Mouse (Mus musculus) embryonic facial prominence, embryonic 15.5 days (tissue): ENCODE results near the gene Dpep2nb. TPM values are rescaled to one million over a fixed set of nuclear protein-coding genes. Genes with fewer than 3 reads are reported as not detected.

Source experiments
- ATAC-seq: fragments of 200-750 bp; cut with Nextera tagmentation; 2 replicates; pipeline ENCODE4 v1.8.0; 2017; ENCODE audit warnings: low read depth, moderate TSS enrichment; ENCODE audit not compliant: insufficient number of reproducible peaks, low FRiP score, low TSS enrichment
- H3K27ac ChIP-seq: fragments of 300-500 bp; sonication (generic); replicated peaks from 2 replicates; pipeline ENCODE4 v1.5.1; 2015; ENCODE audit warnings: mild to moderate bottlenecking, inconsistent platforms
- H3K27me3 ChIP-seq: fragments of 300-500 bp; sonication (generic); 2 replicates; pipeline ENCODE4 v1.6.1; 2015; ENCODE audit warnings: inconsistent platforms
- H3K36me3 ChIP-seq: fragments of 300-500 bp; sonication (generic); 2 replicates; pipeline ENCODE4 v1.6.1; 2015; ENCODE audit warnings: mild to moderate bottlenecking, inconsistent platforms
- H3K4me1 ChIP-seq: fragments of 300-500 bp; sonication (generic); 2 replicates; pipeline ENCODE4 v1.6.1; 2015; ENCODE audit warnings: inconsistent platforms
- H3K4me2 ChIP-seq: fragments of 300-500 bp; sonication (generic); replicated peaks from 2 replicates; pipeline ENCODE4 v1.6.1; 2015; ENCODE audit warnings: mild to moderate bottlenecking, inconsistent platforms
- H3K4me3 ChIP-seq: fragments of 300-500 bp; sonication (generic); replicated peaks from 2 replicates; pipeline ENCODE4 v1.5.1; 2015; ENCODE audit warnings: mild to moderate bottlenecking, inconsistent platforms
- H3K9ac ChIP-seq: fragments of 300-500 bp; sonication (generic); 2 replicates; pipeline ENCODE4 v1.6.1; 2015; ENCODE audit warnings: inconsistent platforms
- H3K9me3 ChIP-seq: fragments of 300-500 bp; sonication (generic); replicated peaks from 2 replicates; pipeline ENCODE4 v1.6.1; 2016; ENCODE audit warnings: inconsistent platforms
- WGBS: fragments of 180-500 bp; shearing (Covaris S2); methylation state at CpG from one replicate; pipeline ENCODE4 v1.1.7; 2015; 5-methylcytosine and 5-hydroxymethylcytosine counted together
- polyA plus RNA-seq: library from polyadenylated mRNA; unstranded; fragments of >200 nt; fragmentation: Nextera tagmentation; extraction: Ambion mirVana; gene quantifications from 2 replicates; pipeline ENCODE4 v1.2.1, GENCODE M21; 2015

The Dpep2nb gene
- polyA plus RNA-seq, 1 experiment from 2014 or later, result not detected

DNA sequence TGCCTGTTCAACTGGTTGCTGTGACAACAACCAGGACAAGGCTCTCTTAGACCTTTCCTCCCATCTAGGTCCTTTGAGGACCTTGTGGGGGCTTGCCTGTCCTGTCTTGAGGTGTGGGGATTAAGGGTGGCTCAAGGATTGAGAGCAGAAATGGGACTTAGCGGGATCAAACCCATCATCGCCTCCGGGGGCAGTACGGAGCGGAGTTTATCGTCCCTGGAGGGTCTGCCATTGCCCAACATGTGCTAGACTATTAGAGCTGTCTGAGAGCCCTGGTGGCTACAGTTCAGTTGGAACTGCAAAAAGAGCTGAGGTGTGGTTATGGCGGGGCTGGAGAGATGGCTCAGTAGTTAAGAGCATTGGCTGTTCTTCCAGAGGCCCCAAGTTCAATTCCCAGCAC lies 30.4 kb downstream of the Dpep2nb start:
- Histone ChIP-seq H3K4me1 (no peaks in the 10 kb centered on the region), H3K9ac (no peak overlapping the region), H3K27ac (no peak overlapping the region), H3K9me3 (no peaks in the 10 kb centered on the region), H3K4me2 (no peak overlapping the region), H3K27me3 (no peaks in the 10 kb centered on the region), H3K4me3 (no peak overlapping the region), H3K36me3 (no peaks in the 10 kb centered on the region)
- 46% methylated on average over 7 of the region's 7 CpGs for WGBS
- no peak for ATAC-seq

GRCm38 (mm10) chr8:105971019-105971720 lies 34.6 kb downstream of the Dpep2nb start:
- H3K36me3 ChIP-seq, result no peaks in the 10 kb centered on the region
- peaks cover 10% of the 10 kb centered on the region for H3K4me1 ChIP-seq
- ATAC-seq, result no peak
- no peaks in the 10 kb centered on the region for H3K27me3 ChIP-seq
- 74% methylated on average over 8 of the region's 8 CpGs for WGBS
- no peak overlapping the region for H3K27ac ChIP-seq
- H3K4me3 ChIP-seq, result no peak overlapping the region
- no peak overlapping the region for H3K4me2 ChIP-seq
- H3K9ac ChIP-seq, result no peak overlapping the region
- H3K9me3 ChIP-seq, result no peaks in the 10 kb centered on the region

- no peak for ATAC-seq
- H3K27ac ChIP-seq, result no peak overlapping the region
- H3K9me3 ChIP-seq, result no peaks in the 10 kb centered on the region
- no peak overlapping the region for H3K9ac ChIP-seq
- H3K4me1 ChIP-seq, result peaks cover 19% of the 10 kb centered on the region
- H3K4me3 ChIP-seq, result no peak overlapping the region
- 78% methylated on average over 1 of the region's 1 CpGs for WGBS
- H3K36me3 ChIP-seq, result no peaks in the 10 kb centered on the region
- H3K4me2 ChIP-seq, result no peak overlapping the region
- no peaks in the 10 kb centered on the region for H3K27me3 ChIP-seq
Measured at GRCm38 (mm10) chr8:105969367-105969766, 36.4 kb downstream of the Dpep2nb start.

DNA sequence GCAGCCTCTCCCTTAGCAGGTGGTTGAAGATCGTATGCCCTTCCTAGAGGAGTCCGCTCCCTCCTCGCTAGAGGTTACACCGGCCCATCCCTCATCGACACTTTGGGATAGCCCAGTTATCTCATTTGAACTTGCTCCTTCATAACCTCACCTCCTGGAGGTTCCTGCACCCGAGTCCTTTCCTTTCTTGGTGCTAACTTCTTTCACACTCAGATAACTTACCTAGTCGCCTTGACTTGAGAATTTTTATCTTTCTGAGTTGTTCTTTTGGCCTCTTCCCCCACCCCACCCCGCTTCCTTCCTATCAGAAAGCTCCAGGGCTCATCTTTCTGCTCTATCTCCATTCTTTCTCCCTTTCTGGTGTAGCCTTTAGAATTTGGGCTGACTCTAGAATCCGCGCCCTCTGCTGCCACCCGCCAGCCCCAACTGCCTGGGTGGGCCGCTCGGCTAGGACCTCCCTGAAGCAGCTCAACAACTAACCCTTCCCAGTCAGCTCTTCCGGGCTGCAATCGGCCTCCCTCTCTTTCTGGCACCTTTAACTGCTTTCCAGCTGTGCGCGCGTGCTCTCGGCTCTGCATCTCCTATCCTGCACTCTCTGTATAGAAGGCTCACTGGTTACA lies 39.0 kb downstream of the Dpep2nb start:
- Histone ChIP-seq H3K27me3 (no peaks in the 10 kb centered on the region), H3K4me3 (peak overlapping the region; percentile 66), H3K36me3 (no peaks in the 10 kb centered on the region), H3K4me1 (peaks cover 33% of the 10 kb centered on the region), H3K4me2 (peak overlapping the region; percentile 58), H3K27ac (peak overlapping the region; percentile 58), H3K9me3 (no peaks in the 10 kb centered on the region), H3K9ac (no peak overlapping the region)
- WGBS, result 8% methylated on average over 19 of the region's 19 CpGs
- ATAC-seq, result no peak; the same call in 1 of the 2 replicates

GRCm38 (mm10) chr8:105965905-105966341 lies 39.9 kb downstream of the Dpep2nb start, which contains the start of gene Slc12a4:
TSS of gene Slc12a4 (minus strand) at chr8:105966097.
- H3K9ac ChIP-seq, result peak within 1 kb of the TSS; percentile 75
- no peaks in the 10 kb centered on the region for H3K36me3 ChIP-seq
- WGBS, result under 1% methylated on average over 42 of the region's 47 CpGs

DNA sequence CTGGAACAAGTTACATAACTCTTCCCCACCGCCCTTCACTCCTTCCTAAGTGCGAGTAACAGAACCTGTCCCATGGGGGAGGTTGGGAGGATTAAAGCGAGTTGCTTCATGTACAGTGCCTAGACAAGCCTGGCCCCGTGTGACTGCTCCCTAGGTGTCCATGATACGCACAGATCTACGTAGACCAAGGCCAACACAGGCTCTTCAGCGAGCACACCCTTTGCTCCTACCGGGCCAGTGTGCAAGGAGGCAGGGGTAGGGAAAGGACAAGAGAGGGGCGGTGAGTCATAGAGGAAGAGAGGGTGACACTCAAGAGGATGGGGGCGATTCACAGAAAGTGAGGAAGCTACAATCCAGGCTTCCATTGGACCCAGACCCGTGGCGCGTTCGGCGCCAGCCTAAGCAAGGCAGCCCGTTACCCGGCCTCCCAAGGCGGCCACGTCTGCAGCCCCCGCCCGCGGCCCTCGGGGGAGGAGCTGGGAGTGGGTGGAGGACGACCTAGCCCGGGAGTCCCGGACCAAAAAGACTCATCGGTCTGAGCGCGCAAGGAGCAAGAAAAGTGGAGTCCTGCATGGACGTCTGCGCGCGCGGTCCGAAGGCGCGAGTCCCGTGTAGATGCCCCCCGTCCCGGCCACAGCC lies 40.4 kb downstream of the Dpep2nb start:
- H3K4me3 ChIP-seq, result peak overlapping the region; percentile 66
- H3K9me3 ChIP-seq, result no peaks in the 10 kb centered on the region
- ATAC-seq, result peak; percentile 71
- H3K9ac ChIP-seq, result peak overlapping the region; percentile 75
- H3K4me2 ChIP-seq, result peak overlapping the region; percentile 58
- 0 out of 2 replicates have a peak, but pooled peaks cover 1% of the 10 kb centered on the region for H3K36me3 ChIP-seq
- H3K27ac ChIP-seq, result peak overlapping the region; percentile 93
- H3K27me3 ChIP-seq, result no peaks in the 10 kb centered on the region
- WGBS, result under 1% methylated on average over 37 of the region's 40 CpGs
- H3K4me1 ChIP-seq, result peaks cover 37% of the 10 kb centered on the region

More at GRCm38 (mm10) chr8:105965905-105966341, 39.9 kb downstream of the Dpep2nb start, which contains the start of gene Slc12a4:
- Histone ChIP-seq H3K27me3 (no peaks in the 10 kb centered on the region), H3K4me1 (peaks cover 37% of the 10 kb centered on the region), H3K4me3 (peak within 1 kb of the TSS; percentile 66), H3K9me3 (no peaks in the 10 kb centered on the region), H3K27ac (peak within 1 kb of the TSS; percentile 93), H3K4me2 (peak within 1 kb of the TSS; percentile 58)
- ATAC-seq, result peak; percentile 96

GRCm38 (mm10) chr8:105964506-105965265 lies 41.1 kb downstream of the Dpep2nb start:
- Histone ChIP-seq H3K4me2 (peak overlapping the region; percentile 58), H3K4me1 (peaks cover 44% of the 10 kb centered on the region), H3K27me3 (no peaks in the 10 kb centered on the region), H3K27ac (peak overlapping the region; percentile 93), H3K4me3 (peak overlapping the region; percentile 66), H3K9ac (peak overlapping the region; percentile 75), H3K9me3 (no peaks in the 10 kb centered on the region), H3K36me3 (peaks cover 8% of the 10 kb centered on the region)
- WGBS, result 45% methylated on average over 12 of the region's 12 CpGs
- ATAC-seq, result no peak

- Histone ChIP-seq H3K27me3 (no peaks in the 10 kb centered on the region), H3K4me2 (no peak overlapping the region), H3K9me3 (no peaks in the 10 kb centered on the region), H3K9ac (no peak overlapping the region), H3K4me1 (peaks cover 44% of the 10 kb centered on the region), H3K4me3 (no peak overlapping the region), H3K27ac (no peak overlapping the region), H3K36me3 (peaks cover 25% of the 10 kb centered on the region)
- whole genome bisulfite sequencing, result 88% methylated on average over 10 of the region's 10 CpGs
- ATAC-seq, result no peak
Measured at GRCm38 (mm10) chr8:105961536-105961935, 44.2 kb downstream of the Dpep2nb start.

GRCm38 (mm10) chr8:105961101-105961500 lies 44.7 kb downstream of the Dpep2nb start:
- H3K27ac ChIP-seq, result no peak overlapping the region
- peaks cover 41% of the 10 kb centered on the region for H3K4me1 ChIP-seq
- H3K9ac ChIP-seq, result no peak overlapping the region
- H3K4me3 ChIP-seq, result no peak overlapping the region
- no peaks in the 10 kb centered on the region for H3K9me3 ChIP-seq
- H3K36me3 ChIP-seq, result peaks cover 29% of the 10 kb centered on the region
- WGBS, result 76% methylated on average over 14 of the region's 14 CpGs
- H3K27me3 ChIP-seq, result no peaks in the 10 kb centered on the region
- no peak for ATAC-seq
- H3K4me2 ChIP-seq, result no peak overlapping the region

GRCm38 (mm10) chr8:105959350-105959749 lies 46.4 kb downstream of the Dpep2nb start:
- WGBS, result 72% methylated on average over 7 of the region's 7 CpGs
- H3K9me3 ChIP-seq, result no peaks in the 10 kb centered on the region
- H3K4me3 ChIP-seq, result no peak overlapping the region
- H3K27ac ChIP-seq, result no peak overlapping the region; the same call in 1 of the 2 replicates
- peaks cover 44% of the 10 kb centered on the region for H3K36me3 ChIP-seq
- no peak overlapping the region for H3K9ac ChIP-seq
- peak; percentile 48; the same call in 1 of the 2 replicates for ATAC-seq
- H3K27me3 ChIP-seq, result no peaks in the 10 kb centered on the region
- peaks cover 32% of the 10 kb centered on the region for H3K4me1 ChIP-seq
- no peak overlapping the region for H3K4me2 ChIP-seq
